Mouse (Mus musculus) olfactory bulb, adult 2 months (tissue): ENCODE results near the gene Phlda1. TPM values are rescaled to one million over a fixed set of nuclear protein-coding genes. Genes with fewer than 3 reads are reported as not detected.
"Not testable (repeated sequence)": the region's sequence is repeated elsewhere in the genome, so short reads cannot be mapped to it uniquely, and the experiment has no call there.

Experiments
- H3K27ac ChIP-seq: fragments of 200-500 bp; 2 replicates; pipeline ENCODE4 v1.5.1; 2012; ENCODE audit warnings: low read depth, low read length; ENCODE audit not compliant: insufficient read depth
- H3K4me1 ChIP-seq: fragments of 200-500 bp; 2 replicates; pipeline ENCODE4 v1.6.1; 2012; ENCODE audit warnings: low read length; ENCODE audit not compliant: control insufficient read depth, insufficient read depth
- H3K4me3 ChIP-seq: fragments of 200-500 bp; 2 replicates; pipeline ENCODE4 v1.5.1; 2012; ENCODE audit warnings: mild to moderate bottlenecking, low read depth, low read length, moderate library complexity; ENCODE audit not compliant: insufficient read depth
- CTCF ChIP-seq: fragments of 200-500 bp; IDR thresholded peaks from 2 replicates; pipeline ENCODE4 v1.5.1; 2012; ENCODE audit warnings: low read depth, mild to moderate bottlenecking, low read length, moderate library complexity; ENCODE audit not compliant: insufficient read depth
- POLR2A ChIP-seq: fragments of 200-500 bp; IDR thresholded peaks from 2 replicates; pipeline ENCODE4 v1.6.1; 2012; ENCODE audit warnings: mild to moderate bottlenecking, low read depth, low read length, moderate library complexity; ENCODE audit not compliant: insufficient read depth
- WGBS: fragments of 180-500 bp; shearing (Covaris S2); methylation state at CpG from one replicate; pipeline ENCODE4 v1.1.7; 2018; 5-methylcytosine and 5-hydroxymethylcytosine counted together
- polyA plus RNA-seq: library from polyadenylated mRNA; stranded (reverse); fragments of >200 nt; gene quantifications from 2 replicates; pipeline ENCODE4 v1.2.4, GENCODE M21; 2012; ENCODE audit warnings: low replicate concordance; ENCODE audit not compliant: missing spikeins, insufficient read depth, insufficient read length

Gene Phlda1
- polyA plus RNA-seq, 1 experiment: not detected

DNA sequence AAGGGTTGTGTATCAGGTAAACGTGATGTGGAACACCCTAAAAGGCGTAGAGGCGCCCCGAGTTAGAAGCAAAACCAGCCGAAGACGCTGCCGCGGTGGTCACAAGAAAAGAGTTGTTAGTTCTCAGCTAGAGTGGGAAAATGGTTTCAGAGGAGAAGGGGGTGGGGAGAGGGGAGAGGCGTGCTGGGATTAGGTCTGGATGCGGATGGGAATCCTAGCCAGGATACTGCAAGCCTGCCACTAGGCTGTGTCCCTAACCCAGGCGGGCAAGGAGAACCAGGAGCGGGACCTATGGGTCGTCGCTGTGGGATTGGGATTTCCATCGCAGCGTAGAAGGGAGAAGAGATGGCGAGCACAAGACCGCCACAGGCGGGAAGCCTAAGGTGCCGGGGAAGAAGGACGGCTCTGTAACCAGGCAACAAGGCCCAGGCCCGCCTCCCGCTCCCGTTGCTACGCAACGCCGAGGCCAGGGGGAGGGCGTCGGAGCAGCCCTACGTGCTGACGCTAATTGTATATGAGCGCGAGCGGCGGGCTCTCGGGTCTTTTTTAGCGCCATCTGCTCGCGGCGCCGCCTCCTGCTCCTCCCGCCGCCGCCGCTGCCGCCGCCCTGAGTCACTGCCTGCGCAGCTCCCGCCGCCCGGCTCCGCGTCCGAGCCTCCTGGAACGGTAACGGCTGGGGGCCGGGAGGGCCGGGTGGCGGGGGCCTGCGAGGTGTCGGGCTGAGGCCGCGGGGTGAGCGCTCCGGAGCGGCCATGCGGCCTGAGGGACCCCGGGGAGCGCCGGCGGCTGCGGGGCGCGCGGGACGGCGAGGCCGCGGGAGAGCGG, 33.2 kb upstream of the Phlda1 start, which contains the start of gene Nap1l1:
Nap1l1 (plus strand) TSS at position 538 of the 825 bp plus-strand sequence.
- H3K27ac ChIP-seq: peak within 1 kb of the TSS; percentile 97
- TF ChIP-seq CTCF: no peak
- peak; percentile 78; the same call in 1 of the 2 replicates for TF ChIP-seq POLR2A
- WGBS: 2% methylated on average over 80 of the region's 80 CpGs
- H3K4me1 ChIP-seq: 0 out of 2 replicates have a peak, but pooled peaks cover 3% of the 10 kb centered on the region
- H3K4me3 ChIP-seq: peak within 1 kb of the TSS; percentile 99

DNA sequence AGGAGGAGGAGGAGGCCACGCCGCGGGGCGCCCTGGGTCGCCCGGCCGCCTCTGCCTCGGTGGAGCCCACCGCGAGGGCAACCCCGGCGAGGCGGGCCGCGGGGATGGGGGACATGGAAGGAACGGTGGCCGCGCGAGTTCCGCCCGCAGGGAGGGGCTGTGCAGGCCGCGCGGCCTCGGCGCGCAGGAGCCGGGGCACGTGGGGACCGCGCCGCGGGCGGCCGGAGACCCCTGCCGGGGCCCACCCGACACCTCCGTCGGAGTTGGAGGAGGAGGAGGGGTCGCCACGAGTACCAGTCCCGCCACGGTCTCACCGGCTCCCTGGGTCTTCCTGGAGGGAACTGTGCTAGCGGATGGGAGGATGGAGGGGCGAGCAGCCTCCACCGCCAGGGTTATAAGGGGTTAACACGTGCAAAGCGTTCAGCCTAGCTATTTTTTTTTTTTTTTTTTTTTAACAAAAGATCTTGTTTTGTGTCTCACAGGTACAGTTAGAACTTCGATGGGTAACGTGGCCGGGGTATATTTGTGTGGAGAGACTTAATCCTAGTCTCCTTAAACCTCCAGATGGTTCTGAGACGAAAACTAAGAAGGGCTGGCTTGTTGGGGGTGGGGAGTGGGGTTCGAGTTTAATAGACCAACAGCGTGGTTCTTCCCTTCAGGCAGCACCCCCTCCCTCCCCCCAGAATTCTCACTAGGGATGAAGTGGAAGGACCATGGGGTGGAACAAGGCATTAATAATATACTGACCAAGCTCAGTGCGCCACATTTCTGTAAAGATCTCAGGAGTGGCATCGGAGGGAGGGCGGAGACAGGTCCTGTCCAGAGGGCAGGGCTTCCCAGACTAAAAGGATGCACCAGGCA, 32.3 kb upstream of the Phlda1 start:
- 0 out of 2 replicates have a peak, but pooled peaks cover 3% of the 10 kb centered on the region for H3K4me1 ChIP-seq
- under 1% methylated on average over 57 of the region's 58 CpGs for WGBS
- peak overlapping the region; percentile 89 for H3K27ac ChIP-seq
- H3K4me3 ChIP-seq: peak overlapping the region; percentile 99
- TF ChIP-seq CTCF (no peak), POLR2A (no peak)

GRCm38 (mm10) chr10:111476301-111476700, 29.8 kb upstream of the Phlda1 start:
- no peak overlapping the region for H3K4me3 ChIP-seq
- WGBS: 36% methylated on average over 4 of the region's 4 CpGs
- H3K4me1 ChIP-seq: peaks cover 8% of the 10 kb centered on the region
- H3K27ac ChIP-seq: no peak overlapping the region
- no peak for TF ChIP-seq CTCF
- TF ChIP-seq POLR2A: no peak

DNA sequence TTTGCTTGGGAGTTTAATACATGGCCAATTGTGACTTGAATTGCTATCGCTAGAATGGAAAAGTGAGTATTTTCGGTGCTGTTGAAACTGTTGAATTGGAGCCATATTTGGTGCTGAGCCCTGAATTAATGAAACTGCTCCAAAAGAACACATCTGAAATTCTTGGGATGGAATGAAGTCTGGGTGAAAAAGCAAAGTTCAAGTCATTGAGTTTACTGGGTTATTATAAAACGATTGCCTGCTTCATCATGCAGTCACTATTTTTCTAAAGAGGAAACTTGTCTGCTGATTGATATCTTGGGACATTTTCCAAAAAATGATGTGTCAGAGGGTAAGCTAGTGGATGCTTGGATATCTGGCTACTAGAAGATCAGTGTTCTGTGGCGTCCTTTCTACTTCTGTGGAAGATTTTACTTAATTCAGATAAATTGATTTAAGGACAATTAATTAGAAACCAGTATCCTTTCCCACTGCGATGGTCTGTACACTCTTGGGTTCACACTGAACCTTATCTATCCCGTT, 29.0 kb upstream of the Phlda1 start:
- no peak for TF ChIP-seq CTCF
- no peak for TF ChIP-seq POLR2A
- WGBS: 51% methylated on average over 6 of the region's 6 CpGs
- no peak overlapping the region for H3K27ac ChIP-seq
- H3K4me3 ChIP-seq: no peak overlapping the region
- H3K4me1 ChIP-seq: peaks cover 8% of the 10 kb centered on the region

GRCm38 (mm10) chr10:111479599-111479998, 26.5 kb upstream of the Phlda1 start:
- peaks cover 5% of the 10 kb centered on the region for H3K4me1 ChIP-seq
- H3K27ac ChIP-seq: no peak overlapping the region
- no peak overlapping the region for H3K4me3 ChIP-seq
- WGBS: 71% methylated on average over 5 of the region's 5 CpGs
- TF ChIP-seq POLR2A: no peak
- no peak for TF ChIP-seq CTCF

GRCm38 (mm10) chr10:111482654-111483053, 23.4 kb upstream of the Phlda1 start:
- TF ChIP-seq POLR2A: no peak
- TF ChIP-seq CTCF: no peak
- 71% methylated on average over 2 of the region's 2 CpGs for WGBS

DNA sequence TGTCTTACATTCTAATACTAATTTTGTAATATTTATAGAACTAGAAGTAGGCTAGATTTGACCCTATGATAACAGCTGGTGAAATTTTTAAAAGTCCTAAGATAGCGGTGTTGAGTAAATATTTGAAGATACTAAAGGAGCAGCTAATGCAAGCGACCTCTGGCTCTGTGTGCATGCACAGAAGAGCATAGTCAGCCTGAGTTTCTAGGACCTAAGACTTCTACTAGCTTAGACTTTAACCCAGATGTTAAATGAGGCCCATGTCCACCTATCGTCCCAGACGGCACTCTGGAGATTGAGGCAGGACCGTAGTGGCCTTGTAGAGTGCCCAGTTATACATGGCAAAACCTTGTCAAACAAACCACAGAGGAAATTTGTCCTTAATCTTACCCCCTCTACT, 22.0 kb upstream of the Phlda1 start:
- 88% methylated on average over 5 of the region's 5 CpGs for WGBS
- H3K4me3 ChIP-seq: no peak overlapping the region
- peaks cover 5% of the 10 kb centered on the region for H3K4me1 ChIP-seq

More at GRCm38 (mm10) chr10:111482654-111483053, 23.4 kb upstream of the Phlda1 start:
- Histone ChIP-seq H3K4me3 (no peak overlapping the region), H3K27ac (no peak overlapping the region), H3K4me1 (peaks cover 5% of the 10 kb centered on the region)

GRCm38 (mm10) chr10:111488793-111489192, 17.3 kb upstream of the Phlda1 start:
- Histone ChIP-seq H3K4me1 (no peaks in the 10 kb centered on the region), H3K27ac (no peak overlapping the region), H3K4me3 (no peak overlapping the region)
- 79% methylated on average over 2 of the region's 2 CpGs for WGBS
- TF ChIP-seq CTCF (no peak), POLR2A (no peak)

More for the DNA sequence above, 22.0 kb upstream of the Phlda1 start:
- H3K27ac ChIP-seq: no peak overlapping the region
- TF ChIP-seq POLR2A: no peak
- no peak for TF ChIP-seq CTCF

- H3K4me1 ChIP-seq, H3K4me3 ChIP-seq, H3K27ac ChIP-seq: not testable (repeated sequence)
- WGBS: 86% methylated on average over 4 of the region's 4 CpGs
These were observed 16.0 kb upstream of the Phlda1 start for GRCm38 (mm10) chr10:111490079-111490478.
